Mouse (Mus musculus) midbrain, embryonic 11.5 days (tissue): ENCODE measurements at regions not wholly inside any gene's neighbourhood (a gene's known extent, or its start where the extent isn't known, plus 50 kb on each side); places are given as distances from the start of the nearest gene placed in this dataset.

Experiments
- ATAC-seq: fragments of 200-750 bp; cut with Nextera tagmentation; 2 replicates; pipeline ENCODE4 v1.8.0; 2017; ENCODE audit warnings: moderate TSS enrichment, moderate library complexity; ENCODE audit not compliant: low FRiP score
- DNase-seq: peaks from one replicate; pipeline ENCODE4 v3.0.0; 2015; ENCODE audit warnings: low spot score; ENCODE audit errors: missing footprints
- H3K27ac ChIP-seq: fragments of 300-500 bp; sonication (generic); 2 replicates; pipeline ENCODE4 v1.5.1; 2014; ENCODE audit warnings: low read depth, low read length
- H3K27me3 ChIP-seq: fragments of 300-500 bp; sonication (generic); 2 replicates; pipeline ENCODE4 v1.6.1; 2014; ENCODE audit warnings: mild to moderate bottlenecking, low read length, moderate library complexity, mixed read lengths; ENCODE audit not compliant: control insufficient read depth, insufficient read depth
- H3K36me3 ChIP-seq: fragments of 300-500 bp; sonication (generic); 2 replicates; pipeline ENCODE4 v1.6.1; 2014; ENCODE audit warnings: mild to moderate bottlenecking, low read length, moderate library complexity, mixed read lengths; ENCODE audit not compliant: control insufficient read depth, insufficient read depth
- H3K4me1 ChIP-seq: fragments of 300-500 bp; sonication (generic); 2 replicates; pipeline ENCODE4 v1.6.1; 2014; ENCODE audit warnings: low read length; ENCODE audit not compliant: control insufficient read depth, insufficient read depth
- H3K4me2 ChIP-seq: fragments of 300-500 bp; sonication (generic); 2 replicates; pipeline ENCODE4 v1.6.1; 2014; ENCODE audit warnings: mild to moderate bottlenecking, moderate library complexity
- H3K4me3 ChIP-seq: fragments of 300-500 bp; sonication (generic); 2 replicates; pipeline ENCODE4 v1.5.1; 2014; ENCODE audit warnings: low read depth, low read length
- H3K9ac ChIP-seq: fragments of 300-500 bp; sonication (generic); 2 replicates; pipeline ENCODE4 v1.6.1; 2014; ENCODE audit warnings: low read length
- H3K9me3 ChIP-seq: fragments of 300-500 bp; sonication (generic); 2 replicates; pipeline ENCODE4 v1.6.1; 2016; ENCODE audit warnings: low read length; ENCODE audit not compliant: control insufficient read depth
- WGBS: fragments of 180-500 bp; shearing (Covaris S2); extraction: QIAGEN DNeasy Blood & Tissue Kit; methylation state at CpG from one replicate; pipeline ENCODE4 v1.1.7; 2014; 5-methylcytosine and 5-hydroxymethylcytosine counted together

- 91% methylated on average over 7 of the region's 7 CpGs for WGBS
- Histone ChIP-seq H3K9ac (no peak overlapping the region), H3K4me2 (no peak overlapping the region), H3K27me3 (no peaks in the 10 kb centered on the region), H3K4me1 (no peaks in the 10 kb centered on the region), H3K27ac (no peak overlapping the region), H3K4me3 (no peak overlapping the region), H3K9me3 (no peaks in the 10 kb centered on the region), H3K36me3 (no peaks in the 10 kb centered on the region)
- DNase-seq (no peak), ATAC-seq (no peak)
These were observed 282.0 kb upstream of the Nfe2l3 start for GRCm38 (mm10) chr6:51150486-51150885.

DNA sequence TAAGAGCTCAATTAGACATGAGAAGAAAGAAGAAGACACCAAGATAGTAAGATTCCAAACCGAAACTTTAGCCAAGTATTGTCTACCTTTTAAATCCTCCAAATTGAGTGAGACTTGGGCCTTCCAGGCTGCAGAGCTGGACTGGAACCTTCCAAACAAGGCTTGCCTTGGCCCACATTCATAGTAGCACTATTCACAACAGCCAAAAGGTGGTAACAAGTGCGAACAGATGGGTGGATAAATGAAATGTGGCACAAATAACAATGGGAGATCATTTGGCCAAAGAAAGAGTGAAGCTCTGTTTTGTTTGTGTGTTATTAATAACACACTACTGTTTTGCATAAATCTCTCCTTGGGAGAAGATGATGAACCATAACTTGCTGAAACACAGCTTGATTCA lies 281.6 kb upstream of the Nfe2l3 start:
- Histone ChIP-seq H3K27me3 (no peaks in the 10 kb centered on the region), H3K4me2 (no peak overlapping the region), H3K9me3 (no peaks in the 10 kb centered on the region), H3K4me1 (no peaks in the 10 kb centered on the region), H3K27ac (no peak overlapping the region), H3K36me3 (no peaks in the 10 kb centered on the region), H3K9ac (no peak overlapping the region), H3K4me3 (no peak overlapping the region)
- ATAC-seq, result no peak
- 88% methylated on average over 2 of the region's 2 CpGs for whole genome bisulfite sequencing
- DNase-seq, result no peak

DNA sequence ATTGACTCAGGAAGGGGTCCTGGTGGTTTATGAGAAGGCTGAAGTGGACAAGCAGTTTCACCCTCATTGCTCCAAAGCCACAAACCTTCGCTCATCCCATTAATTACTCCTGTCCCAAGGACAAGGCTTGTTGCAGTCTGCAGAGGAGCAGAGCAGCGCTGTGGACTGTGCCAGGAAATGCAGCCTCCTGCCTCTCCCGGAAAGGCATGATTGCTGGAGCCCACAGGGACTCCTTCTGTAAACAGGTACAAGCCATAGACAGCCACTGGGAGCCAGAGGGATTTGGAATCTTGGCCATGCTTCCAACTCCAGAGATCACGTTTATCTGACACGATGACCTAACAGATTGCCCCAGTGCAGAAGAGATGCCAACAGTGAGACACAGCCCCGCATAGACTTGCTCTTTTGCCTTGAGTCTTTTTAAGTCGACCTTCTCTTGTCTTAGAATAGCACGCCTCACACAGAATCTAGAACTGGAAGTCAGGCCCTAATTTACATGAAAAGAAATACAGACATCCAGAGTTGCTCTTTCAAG lies 275.6 kb upstream of the Nfe2l3 start:
- no peak for DNase-seq
- WGBS, result 81% methylated on average over 8 of the region's 8 CpGs
- no peak for ATAC-seq

GRCm38 (mm10) chr6:51161149-51161548 lies 271.3 kb upstream of the Nfe2l3 start:
- no peaks in the 10 kb centered on the region for H3K27me3 ChIP-seq
- H3K9ac ChIP-seq, result no peak overlapping the region
- ATAC-seq, result no peak
- 83% methylated on average over 6 of the region's 6 CpGs for WGBS
- H3K4me2 ChIP-seq, result no peak overlapping the region
- no peak overlapping the region for H3K4me3 ChIP-seq
- H3K36me3 ChIP-seq, result no peaks in the 10 kb centered on the region
- H3K4me1 ChIP-seq, result peaks cover 8% of the 10 kb centered on the region; the same call in 1 of the 2 replicates
- H3K9me3 ChIP-seq, result no peaks in the 10 kb centered on the region
- DNase-seq, result no peak
- H3K27ac ChIP-seq, result no peak overlapping the region

More for the DNA sequence above, 275.6 kb upstream of the Nfe2l3 start:
- no peak overlapping the region for H3K4me2 ChIP-seq
- H3K9me3 ChIP-seq, result no peaks in the 10 kb centered on the region
- no peaks in the 10 kb centered on the region for H3K27me3 ChIP-seq
- 0 out of 2 replicates have a peak, but pooled peaks cover 2% of the 10 kb centered on the region for H3K4me1 ChIP-seq
- no peaks in the 10 kb centered on the region for H3K36me3 ChIP-seq
- no peak overlapping the region for H3K4me3 ChIP-seq
- no peak overlapping the region for H3K27ac ChIP-seq
- H3K9ac ChIP-seq, result no peak overlapping the region

GRCm38 (mm10) chr6:51162208-51163082 lies 270.0 kb upstream of the Nfe2l3 start:
- Histone ChIP-seq H3K36me3 (no peaks in the 10 kb centered on the region), H3K4me1 (peaks cover 6% of the 10 kb centered on the region; the same call in 1 of the 2 replicates), H3K9me3 (no peaks in the 10 kb centered on the region), H3K4me3 (no peak overlapping the region), H3K27me3 (no peaks in the 10 kb centered on the region), H3K4me2 (no peak overlapping the region), H3K9ac (no peak overlapping the region), H3K27ac (no peak overlapping the region)
- no peak for DNase-seq
- no peak for ATAC-seq
- 83% methylated on average over 14 of the region's 14 CpGs for WGBS

DNA sequence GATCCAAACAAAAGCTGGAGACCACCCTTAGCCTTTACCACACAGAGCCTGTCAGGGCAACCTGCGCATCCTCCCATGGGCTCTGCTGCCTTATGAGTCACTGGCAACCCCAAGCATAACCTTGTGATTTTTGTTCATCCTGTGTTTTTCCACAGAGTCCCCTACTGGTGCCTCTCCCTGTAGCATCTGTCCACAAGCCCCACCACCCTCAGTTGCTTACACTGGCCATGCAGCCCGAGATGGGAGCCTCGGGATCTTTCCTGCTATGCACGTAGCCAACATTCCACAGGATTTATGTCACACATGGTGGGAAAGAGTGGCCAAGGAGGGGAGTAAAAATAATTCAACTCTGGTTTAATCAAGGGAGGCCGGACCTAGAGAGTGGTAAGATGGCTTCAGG lies 269.2 kb upstream of the Nfe2l3 start:
- no peak for DNase-seq

GRCm38 (mm10) chr6:51163882-51164281 lies 268.6 kb upstream of the Nfe2l3 start:
- Histone ChIP-seq H3K4me3 (no peak overlapping the region), H3K9ac (no peak overlapping the region), H3K27ac (no peak overlapping the region), H3K27me3 (no peaks in the 10 kb centered on the region), H3K36me3 (no peaks in the 10 kb centered on the region), H3K4me2 (no peak overlapping the region), H3K9me3 (no peaks in the 10 kb centered on the region), H3K4me1 (peaks cover 14% of the 10 kb centered on the region)
- ATAC-seq, result no peak
- peak; percentile 80 for DNase-seq
- 77% methylated on average over 4 of the region's 4 CpGs for WGBS

More for the DNA sequence above, 269.2 kb upstream of the Nfe2l3 start:
- H3K4me3 ChIP-seq, result no peak overlapping the region
- no peak overlapping the region for H3K4me2 ChIP-seq
- H3K36me3 ChIP-seq, result no peaks in the 10 kb centered on the region
- WGBS, result 80% methylated on average over 5 of the region's 5 CpGs
- H3K4me1 ChIP-seq, result peaks cover 7% of the 10 kb centered on the region
- ATAC-seq, result no peak
- H3K27ac ChIP-seq, result no peak overlapping the region
- H3K9me3 ChIP-seq, result no peaks in the 10 kb centered on the region
- H3K9ac ChIP-seq, result no peak overlapping the region
- H3K27me3 ChIP-seq, result no peaks in the 10 kb centered on the region

DNA sequence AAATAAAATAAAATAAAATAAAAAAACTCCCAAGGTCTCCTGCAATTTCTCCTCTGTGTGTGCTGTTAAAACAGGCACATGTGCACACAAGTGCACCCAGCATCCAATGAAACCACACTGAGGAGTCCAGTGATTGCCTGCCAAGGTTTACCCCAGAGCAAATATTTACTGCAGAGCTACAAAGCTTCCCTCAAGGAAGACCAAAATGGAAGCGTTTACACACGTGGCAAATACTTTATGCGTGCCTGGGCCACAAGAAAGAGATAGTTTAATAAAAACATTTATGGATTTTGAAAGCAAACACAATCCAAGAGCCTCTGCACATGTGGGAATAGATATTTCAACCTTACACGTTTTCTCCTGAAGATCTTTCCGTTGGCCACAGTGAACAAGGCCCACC lies 265.4 kb upstream of the Nfe2l3 start:
- Histone ChIP-seq H3K4me1 (peaks cover 17% of the 10 kb centered on the region), H3K9me3 (no peaks in the 10 kb centered on the region)
- no peak for ATAC-seq

DNA sequence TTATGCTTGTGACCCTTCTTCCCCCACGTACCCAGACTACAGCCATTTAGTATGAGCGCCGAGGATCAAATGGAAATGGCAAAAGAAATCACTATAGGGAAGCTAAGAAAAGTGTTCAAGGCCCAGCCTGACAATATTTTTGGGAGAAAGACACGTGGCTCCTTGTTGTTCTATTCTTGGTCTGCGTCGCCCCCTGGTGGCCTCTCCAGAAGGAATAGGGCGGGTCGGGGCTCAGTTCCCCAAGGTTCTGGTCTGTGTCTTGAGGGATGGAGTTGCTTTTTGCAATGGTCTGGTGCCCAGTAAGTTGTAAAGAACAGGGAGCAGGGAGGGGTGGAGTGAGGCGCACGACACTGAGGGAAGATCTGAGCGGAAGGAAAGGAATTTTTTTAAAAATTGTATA lies 264.4 kb upstream of the Nfe2l3 start:
- peak; percentile 98 for DNase-seq
- WGBS, result 2% methylated on average over 11 of the region's 11 CpGs
- H3K4me3 ChIP-seq, result no peak overlapping the region
- peak; percentile 45 for ATAC-seq
- H3K27me3 ChIP-seq, result peaks cover 9% of the 10 kb centered on the region; the same call in 1 of the 2 replicates
- H3K4me2 ChIP-seq, result no peak overlapping the region
- no peaks in the 10 kb centered on the region for H3K36me3 ChIP-seq
- peak overlapping the region; percentile 80 for H3K27ac ChIP-seq
- peaks cover 22% of the 10 kb centered on the region for H3K4me1 ChIP-seq
- peak overlapping the region; percentile 79; the same call in 1 of the 2 replicates for H3K9ac ChIP-seq
- no peaks in the 10 kb centered on the region for H3K9me3 ChIP-seq

More for the DNA sequence above, 265.4 kb upstream of the Nfe2l3 start:
- Histone ChIP-seq H3K4me2 (no peak overlapping the region), H3K9ac (no peak overlapping the region), H3K27ac (no peak overlapping the region), H3K27me3 (0 out of 2 replicates have a peak, but pooled peaks cover 6% of the 10 kb centered on the region), H3K4me3 (no peak overlapping the region), H3K36me3 (no peaks in the 10 kb centered on the region)
- WGBS, result 87% methylated on average over 5 of the region's 5 CpGs
- peak; percentile 83 for DNase-seq
